Mouse (Mus musculus) neural tube, postnatal 0 days (tissue): Measurements from ENCODE around the gene Gm14525. TPM values are rescaled to one million over a fixed set of nuclear protein-coding genes. Genes with fewer than 3 reads are reported as not detected.

Source experiments
- polyA plus RNA-seq: library from polyadenylated mRNA; unstranded; fragments of >200 nt; fragmentation: Nextera tagmentation; extraction: Ambion mirVana; gene quantifications from 2 replicates; pipeline ENCODE4 v1.2.1, GENCODE M21; 2015

Gene Gm14525
- not detected in 2 replicates for polyA plus RNA-seq

DNA sequence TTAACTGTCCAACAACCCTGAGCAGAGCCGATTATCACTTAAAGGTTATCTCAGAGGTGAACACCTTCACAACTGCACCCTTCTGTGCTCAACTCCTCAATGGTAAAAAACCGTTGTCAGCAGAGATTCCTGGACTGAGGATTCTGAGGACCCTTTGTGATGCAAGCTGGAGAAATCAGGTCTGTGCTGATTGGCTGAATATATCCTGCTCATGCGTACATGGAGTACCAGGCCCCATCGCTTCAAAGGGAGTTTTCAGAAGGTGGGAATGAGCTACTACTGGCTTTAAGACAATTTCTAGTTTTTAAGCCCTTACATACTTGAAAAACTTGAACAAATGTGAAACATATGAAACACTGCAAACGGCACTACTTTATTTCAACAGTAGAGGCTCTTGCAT lies at the start of gene Gm14525:
Gm14525 (minus strand) TSS at position 101 of the 400 bp plus-strand sequence.

Other genes starting within 250 kb of the Gm14525 start
- not detected in 2 replicates for gene Slx, start 157.1 kb downstream of the Gm14525 start, polyA plus RNA-seq
- not detected in 2 replicates for gene Gm6121, start 233.1 kb upstream of the Gm14525 start, polyA plus RNA-seq